Mouse (Mus musculus): ENCODE data around the gene BC034090.

GRCm38 (mm10) chr1:155212493-155212892, 31.8 kb downstream of the BC034090 start:
- TF ChIP-seq CTCF (IDR thresholded peaks at IDR 0.05; ENCODE audit: borderline replicate concordance, insufficient read depth, low read depth, low read length) (no peak), POLR2A (IDR thresholded peaks at IDR 0.05; ENCODE audit: borderline replicate concordance, insufficient read depth, low read length) (no peak)
